9 mouse cellular contexts compared by ENCODE assay signal in genomic region chr3:126639098-126639513, GRCm38 (mm10). TPM values are rescaled to one million over a fixed set of nuclear protein-coding genes. Genes with fewer than 3 reads are reported as not detected.
DNase-seq lines count a peak whose midpoint lies in the region; ATAC-seq lines count a peak whose summit lies in the region.
"Had no signal": no experiment of that assay in that cellular context is flagged by ENCODE, and none has a peak within 500 bp of the region (broad histone marks: within the 10 kb centered on the region; RNA-seq: fewer than 3 reads in every experiment).

No protein-coding gene starts in this region.

- no peaks in the 10 kb centered on the region for H3K9me3 ChIP-seq in midbrain, embryonic 11.5 days (ENCODE audit: control insufficient read depth, low read length)
- no peaks in the 10 kb centered on the region for H3K9me3 ChIP-seq in midbrain, embryonic 10.5 days (replicated peaks)
- no peaks in the 10 kb centered on the region for H3K9me3 ChIP-seq in intestine, embryonic 15.5 days
- no peaks in the 10 kb centered on the region for H3K9me3 ChIP-seq in stomach, embryonic 16.5 days (replicated peaks; ENCODE audit: control insufficient read depth, low read length)

- H3K27me3 ChIP-seq in midbrain, embryonic 11.5 days (ENCODE audit: control insufficient read depth, insufficient read depth, low read length), result no peaks in the 10 kb centered on the region
- peaks cover 3% of the 10 kb centered on the region for H3K27me3 ChIP-seq in midbrain, embryonic 10.5 days (ENCODE audit: low read depth, poor library complexity, severe bottlenecking)
- no peaks in the 10 kb centered on the region for H3K27me3 ChIP-seq in intestine, embryonic 15.5 days (replicated peaks)
- no peaks in the 10 kb centered on the region for H3K27me3 ChIP-seq in stomach, embryonic 16.5 days (ENCODE audit: control insufficient read depth, insufficient read depth, low read length)
- H3K27me3 ChIP-seq: megakaryocyte, embryonic 14.5 days had no signal

- peaks cover 3% of the 10 kb centered on the region; the same call in 1 of the 2 replicates for H3K4me1 ChIP-seq in midbrain, embryonic 11.5 days (ENCODE audit: control insufficient read depth, insufficient read depth, low read length)
- peaks cover 23% of the 10 kb centered on the region for H3K4me1 ChIP-seq in midbrain, embryonic 10.5 days
- peaks cover 16% of the 10 kb centered on the region for H3K4me1 ChIP-seq in intestine, embryonic 15.5 days (replicated peaks)
- peaks cover 31% of the 10 kb centered on the region for H3K4me1 ChIP-seq in stomach, embryonic 16.5 days (ENCODE audit: control insufficient read depth, insufficient read depth, low read length)
- H3K4me1 ChIP-seq: megakaryocyte, embryonic 14.5 days had no signal

- no peaks in the 10 kb centered on the region for H3K36me3 ChIP-seq in midbrain, embryonic 11.5 days (ENCODE audit: control insufficient read depth, insufficient read depth, low read length)
- no peaks in the 10 kb centered on the region for H3K36me3 ChIP-seq in midbrain, embryonic 10.5 days
- H3K36me3 ChIP-seq in intestine, embryonic 15.5 days, result no peaks in the 10 kb centered on the region
- H3K36me3 ChIP-seq in stomach, embryonic 16.5 days (ENCODE audit: control insufficient read depth, insufficient read depth, low read length), result no peaks in the 10 kb centered on the region

- H3K27ac ChIP-seq in midbrain, embryonic 11.5 days (ENCODE audit: low read depth, low read length), result no peak overlapping the region
- H3K27ac ChIP-seq in midbrain, embryonic 10.5 days (replicated peaks), result no peak overlapping the region
- H3K27ac ChIP-seq in intestine, embryonic 15.5 days, result peak overlapping the region; percentile 29; the same call in 1 of the 2 replicates
- H3K27ac ChIP-seq in stomach, embryonic 16.5 days (ENCODE audit: low read length), result peak overlapping the region; percentile 28

- ATAC-seq in midbrain, embryonic 11.5 days (ENCODE audit: low FRiP score), result peak; percentile 54; the same call in 1 of the 2 replicates
- ATAC-seq in intestine, embryonic 15.5 days, result 0 out of 2 replicates have a peak, but pooled peaks have one; percentile 13
- ATAC-seq in stomach, embryonic 16.5 days (ENCODE audit: insufficient read depth, low FRiP score), result peak; percentile 47; the same call in 1 of the 2 replicates

- no peak overlapping the region for H3K4me2 ChIP-seq in midbrain, embryonic 11.5 days
- H3K4me2 ChIP-seq in intestine, embryonic 15.5 days (replicated peaks), result no peak overlapping the region
- no peak overlapping the region for H3K4me2 ChIP-seq in stomach, embryonic 16.5 days (ENCODE audit: low read depth, low read length)

- WGBS in midbrain, embryonic 11.5 days, result 58% methylated on average over 5 of the region's 5 CpGs
- WGBS in midbrain, embryonic 10.5 days, result 75% methylated on average over 5 of the region's 5 CpGs
- WGBS in intestine, embryonic 15.5 days, result 40% methylated on average over 5 of the region's 5 CpGs
- 34% methylated on average over 5 of the region's 5 CpGs for WGBS in stomach, embryonic 16.5 days

- no peak overlapping the region for H3K4me3 ChIP-seq in midbrain, embryonic 11.5 days (ENCODE audit: low read depth, low read length)
- no peak overlapping the region for H3K4me3 ChIP-seq in midbrain, embryonic 10.5 days
- no peak overlapping the region for H3K4me3 ChIP-seq in intestine, embryonic 15.5 days (replicated peaks)
- H3K4me3 ChIP-seq in stomach, embryonic 16.5 days (replicated peaks; ENCODE audit: low read length), result no peak overlapping the region
- H3K4me3 ChIP-seq: megakaryocyte, embryonic 14.5 days had no signal

- no peak overlapping the region for H3K9ac ChIP-seq in midbrain, embryonic 11.5 days (ENCODE audit: low read length)
- H3K9ac ChIP-seq in intestine, embryonic 15.5 days, result no peak overlapping the region
- no peak overlapping the region for H3K9ac ChIP-seq in stomach, embryonic 16.5 days (ENCODE audit: low read length)

- peak; percentile 48 for DNase-seq in adrenal gland, postnatal 14 days
- no peak for DNase-seq in adrenal gland, postnatal 25 days
- DNase-seq in midbrain, embryonic 11.5 days (ENCODE audit: low spot score, missing footprints), result no peak
- no peak for DNase-seq in midbrain, embryonic 10.5 days (ENCODE audit: low spot score)
- DNase-seq in natural killer cell, adult 2 months (ENCODE audit: low spot score in 2 of 2), result no peak
- no peak for DNase-seq in gastrocnemius, postnatal 25 days

RNA-seq across cellular contexts. Expression of gene Camk2d, which starts 43.0 kb away (rescaled TPM):
- 78.9 and 95.8 TPM in 2 replicates for total RNA-seq in adrenal gland, postnatal 14 days (2021)
- total RNA-seq in adrenal gland, postnatal 25 days (2021), result 94.4 and 105 TPM in 2 replicates
- polyA plus RNA-seq in midbrain, embryonic 11.5 days (2014; fragmentation: Nextera tagmentation; extraction: Ambion mirVana), result 13.5 TPM in 2 replicates
- polyA plus RNA-seq in midbrain, embryonic 10.5 days (2016; fragmentation: Nextera tagmentation; extraction: Ambion mirVana), result 11.7 and 13.0 TPM in 2 replicates
- polyA plus RNA-seq in intestine, embryonic 15.5 days (2015; fragmentation: Nextera tagmentation; extraction: Ambion mirVana), result 37.8 and 39.9 TPM in 2 replicates
- 35.9 and 36.8 TPM in 2 replicates for polyA plus RNA-seq in stomach, embryonic 16.5 days (2015; fragmentation: Nextera tagmentation; extraction: Ambion mirVana)
- total RNA-seq in gastrocnemius, postnatal 25 days (2021), result 10 to 100 TPM; 51.7 to 64.2 TPM

Comparison
In these comparisons a context has a peak if more than half of its experiments do, and no peak if none do; other contexts are left out.
1. H3K27ac ChIP-seq: peak in intestine, embryonic 15.5 days (single experiment) and stomach, embryonic 16.5 days (single experiment); none in midbrain, embryonic 11.5 days (single experiment) and midbrain, embryonic 10.5 days (single experiment).
2. Peak in every context shown above with its lines, with median percentiles within 50 percentile points of each other: ATAC-seq.